Mouse (Mus musculus) cerebellum, postnatal 4 days (tissue): ENCODE data around the gene Adamts14.

Experiments
- DNase-seq, 2 experiments: peaks; one replicate each; pipeline ENCODE4 v3.0.0; 2022; ENCODE audit warnings: low spot score in 2 of 2, mixed read lengths in 1 of 2

Gene Adamts14

GRCm38 (mm10) chr10:61232858-61233567 is 40.2 kb downstream of the Adamts14 start:
- DNase-seq: no peak

GRCm38 (mm10) chr10:61231756-61232155 is 41.5 kb downstream of the Adamts14 start:
- no peak for DNase-seq

GRCm38 (mm10) chr10:61226784-61227396 is 46.3 kb downstream of the Adamts14 start:
- DNase-seq: peak in 1 of 2 experiments; percentile 57

GRCm38 (mm10) chr10:61225694-61226093 is 47.5 kb downstream of the Adamts14 start:
- no peak for DNase-seq

GRCm38 (mm10) chr10:61219318-61219717 is 53.9 kb downstream of the Adamts14 start:
- no peak for DNase-seq

- no peak for DNase-seq
Observed at GRCm38 (mm10) chr10:61216163-61216562, 57.1 kb downstream of the Adamts14 start.

GRCm38 (mm10) chr10:61215658-61216057 is 57.6 kb downstream of the Adamts14 start:
- DNase-seq: no peak

- DNase-seq: no peak
Observed at GRCm38 (mm10) chr10:61212817-61213216, 60.4 kb downstream of the Adamts14 start.

- peak; percentile 63 to 72 for DNase-seq
Observed at GRCm38 (mm10) chr10:61211743-61212142, 61.5 kb downstream of the Adamts14 start.

- DNase-seq: no peak
Observed at GRCm38 (mm10) chr10:61211105-61211504, 62.1 kb downstream of the Adamts14 start.

- DNase-seq: no peak
Observed at GRCm38 (mm10) chr10:61208114-61208684, 65.0 kb downstream of the Adamts14 start.

- no peak for DNase-seq
Observed at GRCm38 (mm10) chr10:61203930-61204329, 69.3 kb downstream of the Adamts14 start.

GRCm38 (mm10) chr10:61201596-61202318 is 71.5 kb downstream of the Adamts14 start:
- DNase-seq: no peak

GRCm38 (mm10) chr10:61200998-61201397 is 72.2 kb downstream of the Adamts14 start:
- DNase-seq: no peak

GRCm38 (mm10) chr10:61200232-61200820 is 72.9 kb downstream of the Adamts14 start:
- no peak for DNase-seq

GRCm38 (mm10) chr10:61199566-61200213 is 73.5 kb downstream of the Adamts14 start:
- peak; percentile 52 to 81 for DNase-seq

GRCm38 (mm10) chr10:61195718-61196291 is 77.4 kb downstream of the Adamts14 start:
- no peak for DNase-seq

- DNase-seq: no peak
Observed at GRCm38 (mm10) chr10:61195216-61195615, 78.0 kb downstream of the Adamts14 start.

- no peak for DNase-seq
Observed at GRCm38 (mm10) chr10:61194611-61195010, 78.6 kb downstream of the Adamts14 start.

- no peak for DNase-seq
Observed at GRCm38 (mm10) chr10:61188010-61188409, 85.2 kb downstream of the Adamts14 start.

GRCm38 (mm10) chr10:61187001-61187400 is 86.2 kb downstream of the Adamts14 start:
- no peak for DNase-seq
